Comparison of ENCODE assay signal across 1 mouse cellular context in genomic region chr7:29859532-29860517, GRCm38 (mm10).
TF ChIP-seq lines count a peak whose summit lies in the region.

Zfp420 (plus strand) TSS chr7:29859979.

TF ChIP-seq in MEL, 35 proteins besides CTCF, POLR2A, EP300 and RAD21 (continued from another document):
- TF ChIP-seq ZNF384 (IDR thresholded peaks at IDR 0.05; ENCODE audit: low read depth, low read length) (no peak), ZC3H11A (IDR thresholded peaks at IDR 0.05; ENCODE audit: low read depth, low read length) (no peak)
